Mouse (Mus musculus): ENCODE measurements around the gene Catsper4. TPM values are rescaled to one million over a fixed set of nuclear protein-coding genes. Genes with fewer than 3 reads are reported as not detected.

Catsper4 gene
- polyA plus RNA-seq, 1 experiment from 2014 or later, result 0.30 TPM

DNA sequence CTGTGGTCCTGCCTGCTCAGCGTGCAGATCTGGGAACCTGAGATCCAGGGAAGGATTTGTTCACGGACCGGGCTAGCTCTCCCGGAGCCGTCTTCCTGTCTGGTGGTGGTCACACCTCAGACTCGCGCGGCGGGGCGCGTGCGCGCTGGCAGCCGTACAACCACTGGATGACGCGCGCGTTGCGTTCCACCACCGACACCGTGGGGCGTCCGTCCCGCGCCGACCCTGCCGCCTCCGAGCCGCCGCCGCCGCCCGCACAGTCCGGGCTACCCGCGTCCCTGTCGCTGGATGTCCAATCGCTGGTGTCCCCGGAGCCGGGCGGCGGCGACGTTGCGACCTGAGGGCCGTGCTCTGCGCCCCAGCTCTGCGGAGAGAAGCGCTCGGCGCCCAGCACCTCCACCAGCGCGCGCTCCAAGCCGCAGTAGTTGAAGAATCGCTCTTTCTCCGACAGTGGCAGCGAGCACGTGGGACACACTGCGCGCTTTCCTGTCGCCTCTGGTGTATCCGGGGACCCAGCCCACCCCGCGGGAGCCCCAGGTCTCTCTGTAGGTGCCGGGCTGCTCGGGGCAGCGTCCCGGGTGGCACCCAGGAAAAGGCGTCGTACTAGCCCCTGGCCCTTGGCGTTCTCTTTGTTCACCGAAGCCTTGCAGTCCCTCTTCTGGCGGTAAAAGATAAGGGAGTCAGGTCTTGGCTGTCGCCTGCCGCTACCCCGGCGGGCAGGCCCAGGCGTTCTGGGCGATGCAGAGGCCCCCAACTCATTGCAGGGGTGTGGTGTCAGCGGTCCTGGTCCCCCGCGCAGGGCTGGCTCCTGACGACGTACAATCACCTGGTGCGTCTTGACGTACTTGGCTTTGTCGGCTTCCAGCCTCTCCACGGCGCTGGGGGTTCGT, 24.3 kb upstream of the Catsper4 start:
- Histone ChIP-seq H3K9ac (ENCODE audit: low read length) (peak overlapping the region; percentile 71), H3K36me3 (ENCODE audit: control insufficient read depth, insufficient read depth, low read length) (no peaks in the 10 kb centered on the region), H3K9me3 (replicated peaks; ENCODE audit: control insufficient read depth, low read length) (no peaks in the 10 kb centered on the region), H3K27me3 (ENCODE audit: control insufficient read depth, insufficient read depth, low read length) (peaks cover 62% of the 10 kb centered on the region), H3K4me3 (replicated peaks; ENCODE audit: low read length) (peak overlapping the region; percentile 55), H3K4me1 (ENCODE audit: control insufficient read depth, insufficient read depth, low read length) (peaks cover 30% of the 10 kb centered on the region), H3K4me2 (ENCODE audit: low read depth, low read length) (peak overlapping the region; percentile 99), H3K27ac (ENCODE audit: low read length) (no peak overlapping the region)
- ATAC-seq (ENCODE audit: insufficient read depth, low FRiP score), result no peak
- 1% methylated on average over 91 of the region's 91 CpGs for WGBS

DNA sequence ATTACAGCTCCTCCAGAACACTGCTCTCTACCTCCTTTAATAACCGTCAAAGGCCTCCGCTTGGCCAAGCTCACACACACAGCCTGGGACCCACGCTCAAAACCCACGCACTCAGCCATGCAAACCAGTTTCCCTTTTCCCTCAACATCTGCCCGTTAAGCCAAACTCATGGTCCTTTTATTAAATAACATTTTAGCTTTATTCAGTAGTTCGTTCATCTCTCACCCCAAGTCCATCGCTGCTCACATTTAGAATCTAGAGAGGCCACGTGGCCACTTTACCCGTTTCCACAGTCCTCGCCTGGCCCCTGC, 23.7 kb upstream of the Catsper4 start:
- Histone ChIP-seq H3K27me3 (ENCODE audit: control insufficient read depth, insufficient read depth, low read length) (peaks cover 67% of the 10 kb centered on the region), H3K4me3 (replicated peaks; ENCODE audit: low read length) (peak overlapping the region; percentile 55), H3K4me2 (ENCODE audit: low read depth, low read length) (peak overlapping the region; percentile 99), H3K36me3 (ENCODE audit: control insufficient read depth, insufficient read depth, low read length) (no peaks in the 10 kb centered on the region), H3K4me1 (ENCODE audit: control insufficient read depth, insufficient read depth, low read length) (peaks cover 27% of the 10 kb centered on the region), H3K9me3 (replicated peaks; ENCODE audit: control insufficient read depth, low read length) (no peaks in the 10 kb centered on the region), H3K9ac (ENCODE audit: low read length) (peak overlapping the region; percentile 71), H3K27ac (ENCODE audit: low read length) (no peak overlapping the region)
- WGBS, result 24% methylated on average over 10 of the region's 10 CpGs
- ATAC-seq (ENCODE audit: insufficient read depth, low FRiP score), result no peak

DNA sequence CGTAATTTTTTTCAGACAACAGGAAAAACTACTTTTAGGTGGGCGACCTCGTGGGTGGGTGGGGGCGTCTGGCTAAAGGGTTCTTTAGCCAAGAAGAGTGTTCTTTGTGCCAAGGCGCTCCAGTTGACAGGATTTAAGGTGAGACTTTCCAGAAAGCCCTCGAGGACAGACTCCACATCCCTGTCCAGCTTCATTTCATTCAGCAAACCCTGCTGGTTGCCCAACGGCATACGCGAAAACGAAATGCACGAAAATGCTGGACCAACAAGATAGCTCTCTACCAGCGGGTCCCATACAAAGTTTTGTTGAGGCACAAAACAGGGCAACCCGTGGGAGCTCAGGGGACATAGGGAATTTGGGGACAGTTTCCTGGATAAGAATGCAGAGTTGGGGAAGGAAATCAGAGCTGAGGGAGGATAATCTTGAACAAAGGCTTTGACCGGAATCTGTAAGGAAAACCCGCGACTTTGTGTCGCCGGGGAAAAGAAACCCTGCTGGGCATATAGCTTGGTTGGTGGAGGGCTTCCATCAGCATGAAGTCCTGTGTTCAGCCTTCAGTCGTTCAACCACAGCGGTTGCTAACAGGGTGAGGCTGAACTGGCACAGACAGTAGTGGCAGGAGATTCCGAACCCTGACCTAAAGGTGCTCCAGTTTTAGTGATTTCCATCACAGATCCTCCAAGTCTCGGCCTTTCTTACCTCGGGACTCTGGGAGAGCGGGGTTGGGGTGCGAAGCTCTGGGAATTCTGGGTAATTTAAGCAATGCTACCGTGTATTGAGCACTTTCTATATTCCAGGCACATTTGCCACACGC, 23.1 kb upstream of the Catsper4 start:
- Histone ChIP-seq H3K4me3 (replicated peaks; ENCODE audit: low read length) (peak overlapping the region; percentile 55), H3K27me3 (ENCODE audit: control insufficient read depth, insufficient read depth, low read length) (peaks cover 67% of the 10 kb centered on the region), H3K27ac (ENCODE audit: low read length) (no peak overlapping the region), H3K4me2 (ENCODE audit: low read depth, low read length) (peak overlapping the region; percentile 99), H3K4me1 (ENCODE audit: control insufficient read depth, insufficient read depth, low read length) (peaks cover 30% of the 10 kb centered on the region), H3K9me3 (replicated peaks; ENCODE audit: control insufficient read depth, low read length) (no peaks in the 10 kb centered on the region), H3K9ac (ENCODE audit: low read length) (peak overlapping the region; percentile 62), H3K36me3 (ENCODE audit: control insufficient read depth, insufficient read depth, low read length) (no peaks in the 10 kb centered on the region)
- ATAC-seq (ENCODE audit: insufficient read depth, low FRiP score), result no peak
- WGBS, result 21% methylated on average over 27 of the region's 27 CpGs

DNA sequence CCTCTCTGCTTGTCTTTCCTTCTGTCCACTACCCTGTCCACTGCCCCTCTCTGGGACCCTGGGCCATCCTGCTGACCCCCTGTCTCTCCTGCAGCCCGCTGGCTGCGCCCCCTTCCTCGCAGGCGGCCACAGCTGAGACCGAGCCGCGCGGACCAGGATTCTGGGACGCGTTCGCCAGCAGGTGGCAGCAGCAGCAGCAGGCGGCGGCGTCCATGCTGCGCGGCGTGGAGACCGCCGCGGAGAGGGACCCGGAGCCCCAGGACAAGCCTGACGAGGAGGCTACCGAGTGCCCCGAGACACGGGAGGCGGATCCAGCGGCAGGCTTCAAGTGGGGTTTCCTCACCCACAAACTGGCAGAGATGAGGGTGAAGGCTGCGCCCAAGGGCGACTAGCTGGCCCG, 22.5 kb upstream of the Catsper4 start:
- Histone ChIP-seq H3K4me3 (replicated peaks; ENCODE audit: low read length) (peak overlapping the region; percentile 44), H3K9ac (ENCODE audit: low read length) (peak overlapping the region; percentile 62), H3K36me3 (ENCODE audit: control insufficient read depth, insufficient read depth, low read length) (no peaks in the 10 kb centered on the region), H3K4me1 (ENCODE audit: control insufficient read depth, insufficient read depth, low read length) (peaks cover 33% of the 10 kb centered on the region), H3K27me3 (ENCODE audit: control insufficient read depth, insufficient read depth, low read length) (peaks cover 67% of the 10 kb centered on the region), H3K9me3 (replicated peaks; ENCODE audit: control insufficient read depth, low read length) (no peaks in the 10 kb centered on the region), H3K4me2 (ENCODE audit: low read depth, low read length) (peak overlapping the region; percentile 85), H3K27ac (ENCODE audit: low read length) (no peak overlapping the region)
- 2% methylated on average over 30 of the region's 30 CpGs for WGBS
- ATAC-seq (ENCODE audit: insufficient read depth, low FRiP score), result peak; percentile 45; the same call in 1 of the 2 replicates

DNA sequence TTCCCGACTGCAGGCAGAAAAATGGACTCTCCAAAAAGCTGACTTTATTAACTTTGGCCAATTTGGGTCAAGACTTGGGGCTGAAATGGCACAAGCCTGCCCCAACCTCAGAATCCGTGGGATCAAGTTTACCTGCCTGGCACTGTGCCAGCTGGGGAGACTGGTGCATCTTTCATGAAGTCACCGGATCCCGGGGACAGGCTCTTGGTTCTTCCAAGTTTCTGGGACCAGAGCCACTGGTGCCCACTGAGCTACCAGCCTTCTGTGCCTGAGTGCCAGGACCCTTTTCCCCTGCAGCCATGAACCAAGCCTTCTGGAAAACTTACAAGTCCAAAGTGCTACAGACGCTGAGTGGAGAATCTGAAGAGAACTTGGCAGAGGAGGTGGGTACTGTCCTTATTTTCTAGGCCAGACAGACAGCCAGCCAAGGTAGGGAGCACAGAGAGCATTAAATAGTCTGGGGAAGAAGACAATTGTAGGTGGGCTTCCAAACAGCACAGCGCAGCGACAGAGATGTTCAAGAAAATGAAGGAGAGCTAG, 19.6 kb upstream of the Catsper4 start, which contains the start of gene Gm30191:
TSS of gene Gm30191 (plus strand) at position 217 of the 540 bp plus-strand sequence.
- Histone ChIP-seq H3K27me3 (ENCODE audit: control insufficient read depth, insufficient read depth, low read length) (peaks cover 51% of the 10 kb centered on the region), H3K36me3 (ENCODE audit: control insufficient read depth, insufficient read depth, low read length) (no peaks in the 10 kb centered on the region), H3K4me3 (replicated peaks; ENCODE audit: low read length) (peak within 1 kb of the TSS; percentile 87), H3K27ac (ENCODE audit: low read length) (no peak within 1 kb of the TSS), H3K4me1 (ENCODE audit: control insufficient read depth, insufficient read depth, low read length) (peaks cover 27% of the 10 kb centered on the region), H3K9ac (ENCODE audit: low read length) (peak within 1 kb of the TSS; percentile 86), H3K4me2 (ENCODE audit: low read depth, low read length) (peak within 1 kb of the TSS; percentile 95), H3K9me3 (replicated peaks; ENCODE audit: control insufficient read depth, low read length) (no peaks in the 10 kb centered on the region)
- ATAC-seq (ENCODE audit: insufficient read depth, low FRiP score), result no peak
- 72% methylated on average over 7 of the region's 7 CpGs for WGBS

DNA sequence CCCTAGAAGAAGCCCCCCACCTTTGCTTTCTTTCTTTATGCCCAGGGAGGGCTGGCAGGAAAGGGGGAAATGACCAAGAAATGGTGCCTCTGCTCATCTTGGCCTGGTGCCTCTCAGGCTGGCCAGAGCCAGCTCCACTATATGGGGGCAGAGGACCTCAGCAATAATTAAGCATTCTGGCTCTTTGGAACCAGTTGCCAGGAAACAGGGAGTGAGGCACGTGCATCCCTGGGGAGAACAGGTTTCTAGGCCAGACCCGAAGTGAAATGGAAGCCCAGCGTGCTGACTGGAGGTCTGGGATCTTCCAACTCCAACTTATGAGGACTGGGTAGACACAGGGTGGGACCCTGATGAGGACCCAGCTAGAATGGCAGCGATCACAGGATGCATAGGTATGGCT, 19.1 kb upstream of the Catsper4 start:
- Histone ChIP-seq H3K27ac (ENCODE audit: low read length) (no peak overlapping the region), H3K4me1 (ENCODE audit: control insufficient read depth, insufficient read depth, low read length) (peaks cover 22% of the 10 kb centered on the region), H3K9me3 (replicated peaks; ENCODE audit: control insufficient read depth, low read length) (no peaks in the 10 kb centered on the region), H3K27me3 (ENCODE audit: control insufficient read depth, insufficient read depth, low read length) (peaks cover 45% of the 10 kb centered on the region), H3K9ac (ENCODE audit: low read length) (no peak overlapping the region), H3K4me2 (ENCODE audit: low read depth, low read length) (no peak overlapping the region), H3K36me3 (ENCODE audit: control insufficient read depth, insufficient read depth, low read length) (no peaks in the 10 kb centered on the region), H3K4me3 (replicated peaks; ENCODE audit: low read length) (no peak overlapping the region)
- WGBS, result 58% methylated on average over 4 of the region's 4 CpGs
- ATAC-seq (ENCODE audit: insufficient read depth, low FRiP score), result no peak

DNA sequence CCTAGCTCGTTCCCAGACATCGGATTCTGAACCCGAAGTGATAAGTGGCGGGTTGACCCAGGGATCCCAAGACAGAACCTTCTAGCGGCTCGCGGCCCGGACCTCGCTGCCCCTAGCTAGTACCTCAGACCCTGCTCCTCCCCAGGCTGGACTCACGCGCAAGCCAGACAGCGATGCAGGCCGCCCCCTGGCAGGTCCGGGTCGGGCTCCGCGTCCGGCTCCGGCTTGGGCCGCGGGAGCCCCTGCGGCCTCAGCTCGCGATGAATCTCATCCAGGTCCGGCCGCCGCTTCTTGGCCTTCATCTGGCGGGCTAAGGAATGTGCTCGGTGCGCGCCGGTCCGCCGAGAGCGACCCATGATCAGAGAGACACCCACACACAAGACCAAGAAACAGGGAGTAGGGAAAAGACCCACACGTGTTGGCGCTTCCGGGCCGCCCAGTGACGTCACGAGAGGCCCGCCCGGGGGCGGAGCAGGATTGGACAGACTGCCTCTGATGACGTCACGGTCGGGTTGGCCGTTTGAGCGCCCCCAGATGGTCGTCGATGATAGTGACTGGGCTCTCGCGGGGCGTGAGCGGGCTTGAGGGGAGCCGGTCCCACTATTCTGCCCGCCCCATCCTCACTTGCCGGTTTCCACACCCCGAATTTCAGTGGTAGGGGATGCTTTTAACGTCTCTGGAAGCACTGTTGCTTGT, 18.1 kb upstream of the Catsper4 start, which contains the start of gene Zfp593:
TSS of gene Zfp593 (minus strand) at position 445 of the 696 bp plus-strand sequence.
- Histone ChIP-seq H3K4me1 (ENCODE audit: control insufficient read depth, insufficient read depth, low read length) (peaks cover 17% of the 10 kb centered on the region), H3K4me2 (ENCODE audit: low read depth, low read length) (peak within 1 kb of the TSS; percentile 95), H3K9me3 (replicated peaks; ENCODE audit: control insufficient read depth, low read length) (no peaks in the 10 kb centered on the region), H3K27me3 (ENCODE audit: control insufficient read depth, insufficient read depth, low read length) (peaks cover 36% of the 10 kb centered on the region), H3K36me3 (ENCODE audit: control insufficient read depth, insufficient read depth, low read length) (no peaks in the 10 kb centered on the region), H3K4me3 (replicated peaks; ENCODE audit: low read length) (peak within 1 kb of the TSS; percentile 87), H3K27ac (ENCODE audit: low read length) (no peak within 1 kb of the TSS), H3K9ac (ENCODE audit: low read length) (peak within 1 kb of the TSS; percentile 86)
- WGBS, result under 1% methylated on average over 60 of the region's 60 CpGs
- peak; percentile 82 for ATAC-seq (ENCODE audit: insufficient read depth, low FRiP score)

DNA sequence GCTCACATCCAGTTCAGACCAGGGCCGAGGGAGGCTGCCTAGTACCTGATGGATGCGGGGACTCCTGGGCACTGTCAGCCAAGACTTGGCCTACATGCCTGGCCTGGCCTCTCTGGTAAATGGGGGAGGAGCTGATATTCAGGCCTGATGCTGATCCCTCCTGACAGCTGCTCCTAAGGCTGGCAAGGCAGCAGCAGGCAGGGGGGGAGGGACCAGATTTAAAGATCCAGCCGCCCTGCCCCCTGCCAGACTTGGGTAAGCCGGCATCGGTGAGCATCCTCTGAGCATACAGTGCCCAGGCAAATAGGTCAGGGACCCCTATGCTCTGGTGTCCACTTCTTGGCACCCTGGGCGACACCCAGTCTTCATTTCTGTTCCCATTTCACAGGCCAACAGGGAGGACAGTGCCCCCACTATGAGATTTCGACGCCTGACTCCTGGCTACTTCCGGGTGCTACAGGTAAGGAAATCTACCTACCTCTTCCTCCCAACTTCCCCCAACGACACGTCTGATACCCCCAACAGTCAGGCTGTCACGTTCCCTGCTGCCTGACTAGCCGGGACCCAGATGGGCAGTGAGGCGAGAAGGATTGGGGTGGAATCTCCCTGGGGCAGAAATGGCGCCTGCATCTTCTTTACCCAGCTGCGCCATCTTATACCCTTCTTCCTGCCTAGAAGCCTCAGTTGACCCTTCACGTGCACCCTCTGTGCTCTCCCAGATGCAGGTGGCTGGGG, 16.5 kb upstream of the Catsper4 start, which contains the start of gene E130218I03Rik:
TSS of gene E130218I03Rik (plus strand) at position 147 of the 735 bp plus-strand sequence.
- H3K27me3 ChIP-seq (ENCODE audit: control insufficient read depth, insufficient read depth, low read length), result peaks cover 22% of the 10 kb centered on the region
- ATAC-seq (ENCODE audit: insufficient read depth, low FRiP score), result no peak
- H3K4me2 ChIP-seq (ENCODE audit: low read depth, low read length), result peak within 1 kb of the TSS; percentile 95
- H3K9me3 ChIP-seq (replicated peaks; ENCODE audit: control insufficient read depth, low read length), result no peaks in the 10 kb centered on the region
- H3K4me3 ChIP-seq (replicated peaks; ENCODE audit: low read length), result peak within 1 kb of the TSS; percentile 87
- WGBS, result 91% methylated on average over 17 of the region's 17 CpGs
- peak within 1 kb of the TSS; percentile 86 for H3K9ac ChIP-seq (ENCODE audit: low read length)
- H3K27ac ChIP-seq (ENCODE audit: low read length), result no peak within 1 kb of the TSS
- no peaks in the 10 kb centered on the region for H3K36me3 ChIP-seq (ENCODE audit: control insufficient read depth, insufficient read depth, low read length)
- peaks cover 16% of the 10 kb centered on the region for H3K4me1 ChIP-seq (ENCODE audit: control insufficient read depth, insufficient read depth, low read length)
